Mouse (Mus musculus) heart, adult 2 months (tissue): ENCODE measurements around the gene Krtap10-10. TPM values are rescaled to one million over a fixed set of nuclear protein-coding genes. Genes with fewer than 3 reads are reported as not detected.

Experiments
- DNase-seq, 2 experiments: peaks; one replicate each; pipeline ENCODE4 v3.0.0; 2021
- H3K27ac ChIP-seq: fragments of 200-600 bp; 2 replicates; pipeline ENCODE4 v1.8.1; 2022
- H3K27me3 ChIP-seq: fragments of 200-500 bp; 2 replicates; pipeline ENCODE4 v1.6.1; 2012; ENCODE audit warnings: mild to moderate bottlenecking, low read length, inconsistent platforms, mixed read lengths; ENCODE audit not compliant: control insufficient read depth, insufficient read depth
- H3K36me3 ChIP-seq: fragments of 200-500 bp; 2 replicates; pipeline ENCODE4 v1.6.1; 2012; ENCODE audit warnings: low read length, inconsistent platforms; ENCODE audit not compliant: control insufficient read depth, insufficient read depth
- H3K4me1 ChIP-seq: fragments of 200-500 bp; 2 replicates; pipeline ENCODE4 v1.6.1; 2011; ENCODE audit warnings: low read length; ENCODE audit not compliant: control insufficient read depth, insufficient read depth
- H3K4me3 ChIP-seq: fragments of 200-600 bp; 2 replicates; pipeline ENCODE4 v1.8.1; 2022
- H3K79me2 ChIP-seq: fragments of 200-500 bp; replicated peaks from 2 replicates; pipeline ENCODE4 v1.6.1; 2012; ENCODE audit warnings: mild to moderate bottlenecking, inconsistent platforms, low read length, moderate library complexity, mixed read lengths; ENCODE audit not compliant: control insufficient read depth, insufficient read depth
- H3K9ac ChIP-seq: fragments of 200-500 bp; 2 replicates; pipeline ENCODE4 v1.6.1; 2012; ENCODE audit warnings: low read depth, mild to moderate bottlenecking, control low read depth, inconsistent platforms, low read length, mixed read lengths
- CTCF ChIP-seq: fragments of 200-600 bp; IDR thresholded peaks from 2 replicates; pipeline ENCODE4 v1.8.1; 2022; ENCODE audit warnings: antibody characterized with exemption, mild to moderate bottlenecking, moderate library complexity
- EP300 ChIP-seq: fragments of 200-500 bp; IDR thresholded peaks from 2 replicates; pipeline ENCODE4 v1.6.1; 2011; ENCODE audit warnings: low read depth, low read length, control low read depth; ENCODE audit not compliant: insufficient read depth
- POLR2A ChIP-seq: fragments of 200-500 bp; IDR thresholded peaks from 2 replicates; pipeline ENCODE4 v1.6.1; 2011; ENCODE audit warnings: mild to moderate bottlenecking, low read depth, low read length, control low read depth; ENCODE audit not compliant: insufficient read depth
- WGBS: fragments of 180-500 bp; shearing (Covaris S2); methylation state at CpG from one replicate; pipeline ENCODE4 v1.1.7; 2018; 5-methylcytosine and 5-hydroxymethylcytosine counted together
- intact Hi-C: fragments of 180-260 bp; cut with DNase I; formaldehyde crosslinking; loops from one replicate; pipeline ENCODE4 v1.15.1; 2025
- polyA plus RNA-seq: library from polyadenylated mRNA; depleted of rRNA; stranded (reverse); fragments of >200 nt; gene quantifications from 2 replicates; pipeline ENCODE4 v1.2.3, GENCODE M21; 2012
- total RNA-seq, 2 experiments: library from RNA; stranded (reverse); gene quantifications; 2 replicates each; pipeline ENCODE4 v1.2.3; 2021

Gene Krtap10-10
- total and polyA plus RNA-seq, 3 experiments, result not detected

- DNase-seq, result no peak
- H3K9ac ChIP-seq, result no peak overlapping the region
- no peaks in the 10 kb centered on the region for H3K4me1 ChIP-seq
- no peaks in the 10 kb centered on the region for H3K36me3 ChIP-seq
- TF ChIP-seq CTCF (no peak), POLR2A (no peak), EP300 (no peak)
- H3K27ac ChIP-seq, result no peak overlapping the region
- 46% methylated on average over 4 of the region's 4 CpGs for whole genome bisulfite sequencing
- intact Hi-C loops, result loop anchor here (5.0 kb wide), 1 partner anchor 192 kb away; no protein-coding TSS in a partner anchor
- no peaks in the 10 kb centered on the region for H3K27me3 ChIP-seq
- H3K4me3 ChIP-seq, result no peak overlapping the region
- H3K79me2 ChIP-seq, result no peaks in the 10 kb centered on the region
These were observed 16.5 kb upstream of the Krtap10-10 start for GRCm38 (mm10) chr10:77819203-77819602.

- H3K27ac ChIP-seq, result no peak within 1 kb of the TSS
- no peaks in the 10 kb centered on the region for H3K27me3 ChIP-seq
- H3K9ac ChIP-seq, result no peak within 1 kb of the TSS
- intact Hi-C loops, result no loop called here
- no peaks in the 10 kb centered on the region for H3K36me3 ChIP-seq
- H3K79me2 ChIP-seq, result no peaks in the 10 kb centered on the region
- H3K4me3 ChIP-seq, result no peak within 1 kb of the TSS
- 57% methylated on average over 6 of the region's 6 CpGs for WGBS
- H3K4me1 ChIP-seq, result no peaks in the 10 kb centered on the region
- DNase-seq, result no peak
- TF ChIP-seq EP300 (no peak), POLR2A (no peak), CTCF (no peak)
These were observed 8.8 kb upstream of the Krtap10-10 start, which contains the start of gene Krtap10-4 for GRCm38 (mm10) chr10:77826951-77827350. Krtap10-4 (minus strand) TSS chr10:77827095.

GRCm38 (mm10) chr10:77839006-77839405 is 3.3 kb downstream of the Krtap10-10 start:
- WGBS, result 64% methylated on average over 6 of the region's 6 CpGs
- no peak overlapping the region for H3K9ac ChIP-seq
- TF ChIP-seq EP300, result no peak
- no peak for TF ChIP-seq CTCF
- TF ChIP-seq POLR2A, result no peak
- no peaks in the 10 kb centered on the region for H3K79me2 ChIP-seq
- H3K4me3 ChIP-seq, result no peak overlapping the region
- H3K27me3 ChIP-seq, result no peaks in the 10 kb centered on the region
- no peaks in the 10 kb centered on the region for H3K4me1 ChIP-seq
- intact Hi-C loops, result no loop called here
- H3K36me3 ChIP-seq, result no peaks in the 10 kb centered on the region
- no peak for DNase-seq
- no peak overlapping the region for H3K27ac ChIP-seq

- no peaks in the 10 kb centered on the region for H3K4me1 ChIP-seq
- no peak within 1 kb of the TSS for H3K9ac ChIP-seq
- intact Hi-C loops, result no loop called here
- no peak within 1 kb of the TSS for H3K27ac ChIP-seq
- H3K79me2 ChIP-seq, result no peaks in the 10 kb centered on the region
- 67% methylated on average over 3 of the region's 3 CpGs for WGBS
- no peaks in the 10 kb centered on the region for H3K36me3 ChIP-seq
- DNase-seq, result no peak
- H3K4me3 ChIP-seq, result no peak within 1 kb of the TSS
- TF ChIP-seq EP300 (no peak), CTCF (no peak), POLR2A (no peak)
- no peaks in the 10 kb centered on the region for H3K27me3 ChIP-seq
These were observed 10.8 kb downstream of the Krtap10-10 start, which contains the start of gene Gm36176 for GRCm38 (mm10) chr10:77846503-77846902. Gm36176 (plus strand) TSS chr10:77846803.

GRCm38 (mm10) chr10:77846961-77847360 is 11.2 kb downstream of the Krtap10-10 start:
- H3K79me2 ChIP-seq, result no peaks in the 10 kb centered on the region
- WGBS, result 25% methylated on average over 2 of the region's 2 CpGs
- intact Hi-C loops, result no loop called here

GRCm38 (mm10) chr10:77847538-77847937 is 11.8 kb downstream of the Krtap10-10 start:
- H3K36me3 ChIP-seq, result no peaks in the 10 kb centered on the region
- intact Hi-C loops, result no loop called here

More at GRCm38 (mm10) chr10:77846961-77847360, 11.2 kb downstream of the Krtap10-10 start:
- Histone ChIP-seq H3K27me3 (no peaks in the 10 kb centered on the region), H3K27ac (no peak overlapping the region), H3K36me3 (no peaks in the 10 kb centered on the region), H3K4me1 (no peaks in the 10 kb centered on the region), H3K4me3 (no peak overlapping the region), H3K9ac (no peak overlapping the region)
- DNase-seq, result no peak
- TF ChIP-seq CTCF, result no peak

More at GRCm38 (mm10) chr10:77847538-77847937, 11.8 kb downstream of the Krtap10-10 start:
- Histone ChIP-seq H3K27me3 (no peaks in the 10 kb centered on the region; the same call in 1 of the 2 replicates), H3K9ac (no peak overlapping the region), H3K4me3 (no peak overlapping the region), H3K27ac (no peak overlapping the region), H3K79me2 (no peaks in the 10 kb centered on the region), H3K4me1 (no peaks in the 10 kb centered on the region)
- 94% methylated on average over 2 of the region's 2 CpGs for WGBS
- DNase-seq, result no peak
- TF ChIP-seq POLR2A (no peak), CTCF (no peak)
